In the genomic region with DNA sequence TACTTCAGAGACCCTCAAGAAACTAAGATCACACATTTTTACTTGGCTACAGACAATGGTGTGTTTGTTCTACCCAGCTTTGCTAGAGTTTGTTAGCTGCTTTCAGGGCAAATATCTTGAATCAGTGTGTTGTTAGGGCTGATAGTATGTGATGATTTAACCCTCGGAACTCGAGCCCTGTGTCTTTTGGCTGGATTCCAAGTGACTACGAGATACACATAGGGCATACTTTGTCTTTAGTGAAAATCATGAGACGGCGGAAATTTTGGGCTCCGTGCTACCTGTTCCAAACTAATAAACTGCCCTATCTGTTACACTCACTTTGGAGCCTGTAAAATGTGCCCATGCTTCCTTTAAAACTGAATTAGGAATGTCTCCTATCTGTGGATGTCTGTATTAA, we compare ENCODE assay signal across 23 mouse cellular contexts.
A peak's percentile ranks its signal among the peaks of the same experiment; 100 is the strongest.
DNase-seq lines count a peak whose midpoint lies in the region; ATAC-seq lines count a peak whose summit lies in the region.
"Had no signal": no experiment of that assay in that cellular context is flagged by ENCODE, and none has a peak within 500 bp of the region (broad histone marks: within the 10 kb centered on the region; RNA-seq: fewer than 3 reads in every experiment).

No protein-coding gene starts in this region.

- H3K9me3 ChIP-seq in limb, embryonic 12.5 days = no peaks in the 10 kb centered on the region
- no peaks in the 10 kb centered on the region for H3K9me3 ChIP-seq in limb, embryonic 10.5 days (replicated peaks)
- H3K9me3 ChIP-seq in embryonic facial prominence, embryonic 12.5 days = no peaks in the 10 kb centered on the region
- no peaks in the 10 kb centered on the region for H3K9me3 ChIP-seq in limb, embryonic 13.5 days
- H3K9me3 ChIP-seq: embryonic facial prominence, embryonic 15.5 days; forebrain, embryonic 12.5 days; forebrain, embryonic 15.5 days; hindbrain, embryonic 12.5 days; hindbrain, embryonic 15.5 days had no signal

- no peaks in the 10 kb centered on the region for H3K27me3 ChIP-seq in limb, embryonic 12.5 days
- H3K27me3 ChIP-seq in limb, embryonic 10.5 days (ENCODE audit: low read depth, poor library complexity, severe bottlenecking) = no peaks in the 10 kb centered on the region
- H3K27me3 ChIP-seq in embryonic facial prominence, embryonic 12.5 days = no peaks in the 10 kb centered on the region
- no peaks in the 10 kb centered on the region for H3K27me3 ChIP-seq in limb, embryonic 13.5 days
- H3K27me3 ChIP-seq: embryonic facial prominence, embryonic 15.5 days; forebrain, embryonic 12.5 days; forebrain, embryonic 15.5 days; hindbrain, embryonic 12.5 days; hindbrain, embryonic 15.5 days; Patski had no signal

- peak; percentile 8 for DNase-seq in embryo, embryonic 10.5 days (ENCODE audit: low spot score)
- DNase-seq in embryo, embryonic 10 days (ENCODE audit: low spot score) = no peak
- DNase-seq in limb, embryonic 10.5 days (ENCODE audit: low spot score) = no peak
- DNase-seq in gastrocnemius, postnatal 4 days (ENCODE audit: low spot score in 2 of 2) = no peak
- no peak for DNase-seq in gastrocnemius, postnatal 10 days
- DNase-seq: adrenal gland, postnatal 10 days; cerebellum, adult 11-12 months; cerebellum, adult 8-10 months; cerebellum, postnatal 10 days; cerebellum, postnatal 36 days; gastrocnemius, postnatal 36 days; heart, adult 11 months had no signal

- no peak overlapping the region for H3K4me2 ChIP-seq in limb, embryonic 12.5 days
- H3K4me2 ChIP-seq in embryonic facial prominence, embryonic 12.5 days (replicated peaks) = no peak overlapping the region
- H3K4me2 ChIP-seq in limb, embryonic 13.5 days (replicated peaks) = no peak overlapping the region
- H3K4me2 ChIP-seq: embryonic facial prominence, embryonic 15.5 days; forebrain, embryonic 12.5 days; forebrain, embryonic 15.5 days; heart, embryonic 11.5 days; hindbrain, embryonic 12.5 days; hindbrain, embryonic 15.5 days had no signal

- no peak overlapping the region for H3K4me3 ChIP-seq in limb, embryonic 12.5 days (replicated peaks)
- no peak overlapping the region for H3K4me3 ChIP-seq in limb, embryonic 10.5 days
- H3K4me3 ChIP-seq in embryonic facial prominence, embryonic 12.5 days = no peak overlapping the region
- H3K4me3 ChIP-seq in limb, embryonic 13.5 days = no peak overlapping the region
- H3K4me3 ChIP-seq: embryonic facial prominence, embryonic 15.5 days; forebrain, embryonic 12.5 days; forebrain, embryonic 15.5 days; hindbrain, embryonic 12.5 days; hindbrain, embryonic 15.5 days had no signal

- no peaks in the 10 kb centered on the region for H3K36me3 ChIP-seq in limb, embryonic 12.5 days
- no peaks in the 10 kb centered on the region for H3K36me3 ChIP-seq in limb, embryonic 10.5 days
- H3K36me3 ChIP-seq in embryonic facial prominence, embryonic 12.5 days = no peaks in the 10 kb centered on the region
- no peaks in the 10 kb centered on the region for H3K36me3 ChIP-seq in limb, embryonic 13.5 days
- H3K36me3 ChIP-seq: embryonic facial prominence, embryonic 15.5 days; forebrain, embryonic 12.5 days; forebrain, embryonic 15.5 days; hindbrain, embryonic 12.5 days; hindbrain, embryonic 15.5 days had no signal

- no peaks in the 10 kb centered on the region for H3K4me1 ChIP-seq in limb, embryonic 12.5 days (replicated peaks)
- no peaks in the 10 kb centered on the region for H3K4me1 ChIP-seq in limb, embryonic 10.5 days
- no peaks in the 10 kb centered on the region for H3K4me1 ChIP-seq in embryonic facial prominence, embryonic 12.5 days
- H3K4me1 ChIP-seq in limb, embryonic 13.5 days = 0 out of 2 replicates have a peak, but pooled peaks cover 5% of the 10 kb centered on the region
- H3K4me1 ChIP-seq: embryonic facial prominence, embryonic 15.5 days; forebrain, embryonic 12.5 days; forebrain, embryonic 15.5 days; hindbrain, embryonic 15.5 days had no signal

- 75% methylated on average over 6 of the region's 6 CpGs for WGBS in limb, embryonic 12.5 days
- 92% methylated on average over 6 of the region's 6 CpGs for WGBS in limb, embryonic 10.5 days
- 44% methylated on average over 6 of the region's 6 CpGs for WGBS in embryonic facial prominence, embryonic 12.5 days
- WGBS in limb, embryonic 13.5 days = 50% methylated on average over 6 of the region's 6 CpGs

- H3K27ac ChIP-seq in limb, embryonic 12.5 days = 0 out of 2 replicates have a peak overlapping the region, but pooled peaks have one; percentile 13
- H3K27ac ChIP-seq in limb, embryonic 10.5 days = no peak overlapping the region
- no peak overlapping the region for H3K27ac ChIP-seq in embryonic facial prominence, embryonic 12.5 days
- no peak overlapping the region for H3K27ac ChIP-seq in limb, embryonic 13.5 days
- H3K27ac ChIP-seq: embryonic facial prominence, embryonic 15.5 days; forebrain, embryonic 12.5 days; forebrain, embryonic 15.5 days; hindbrain, embryonic 12.5 days; hindbrain, embryonic 15.5 days had no signal

- no peak for ATAC-seq in limb, embryonic 12.5 days (ENCODE audit: insufficient number of reproducible peaks, insufficient read depth, low FRiP score, low TSS enrichment, low read depth)
- 0 out of 2 replicates have a peak, but pooled peaks have one; percentile 3 for ATAC-seq in embryonic facial prominence, embryonic 12.5 days (ENCODE audit: insufficient number of reproducible peaks, insufficient read depth, low FRiP score, low TSS enrichment)
- 0 out of 2 replicates have a peak, but pooled peaks have one; percentile 36 for ATAC-seq in limb, embryonic 13.5 days (ENCODE audit: low FRiP score, low read depth)
- ATAC-seq: forebrain, embryonic 15.5 days; intestine, postnatal 0 days; Patski had no signal

- H3K9ac ChIP-seq in limb, embryonic 12.5 days (replicated peaks) = no peak overlapping the region
- no peak overlapping the region for H3K9ac ChIP-seq in embryonic facial prominence, embryonic 12.5 days
- H3K9ac ChIP-seq in limb, embryonic 13.5 days = no peak overlapping the region
- H3K9ac ChIP-seq: embryonic facial prominence, embryonic 15.5 days; forebrain, embryonic 12.5 days; forebrain, embryonic 15.5 days; hindbrain, embryonic 12.5 days; hindbrain, embryonic 15.5 days had no signal
